Mouse (Mus musculus) midbrain, embryonic 11.5 days (tissue): ENCODE results near the gene Rack1. TPM values are rescaled to one million over a fixed set of nuclear protein-coding genes. Genes with fewer than 3 reads are reported as not detected.

Experiments
- ATAC-seq: fragments of 200-750 bp; cut with Nextera tagmentation; 2 replicates; pipeline ENCODE4 v1.8.0; 2017; ENCODE audit warnings: moderate TSS enrichment, moderate library complexity; ENCODE audit not compliant: low FRiP score
- DNase-seq: peaks from one replicate; pipeline ENCODE4 v3.0.0; 2015; ENCODE audit warnings: low spot score; ENCODE audit errors: missing footprints
- H3K27ac ChIP-seq: fragments of 300-500 bp; sonication (generic); 2 replicates; pipeline ENCODE4 v1.5.1; 2014; ENCODE audit warnings: low read depth, low read length
- H3K27me3 ChIP-seq: fragments of 300-500 bp; sonication (generic); 2 replicates; pipeline ENCODE4 v1.6.1; 2014; ENCODE audit warnings: mild to moderate bottlenecking, low read length, moderate library complexity, mixed read lengths; ENCODE audit not compliant: control insufficient read depth, insufficient read depth
- H3K36me3 ChIP-seq: fragments of 300-500 bp; sonication (generic); 2 replicates; pipeline ENCODE4 v1.6.1; 2014; ENCODE audit warnings: mild to moderate bottlenecking, low read length, moderate library complexity, mixed read lengths; ENCODE audit not compliant: control insufficient read depth, insufficient read depth
- H3K4me1 ChIP-seq: fragments of 300-500 bp; sonication (generic); 2 replicates; pipeline ENCODE4 v1.6.1; 2014; ENCODE audit warnings: low read length; ENCODE audit not compliant: control insufficient read depth, insufficient read depth
- H3K4me2 ChIP-seq: fragments of 300-500 bp; sonication (generic); 2 replicates; pipeline ENCODE4 v1.6.1; 2014; ENCODE audit warnings: mild to moderate bottlenecking, moderate library complexity
- H3K4me3 ChIP-seq: fragments of 300-500 bp; sonication (generic); 2 replicates; pipeline ENCODE4 v1.5.1; 2014; ENCODE audit warnings: low read depth, low read length
- H3K9ac ChIP-seq: fragments of 300-500 bp; sonication (generic); 2 replicates; pipeline ENCODE4 v1.6.1; 2014; ENCODE audit warnings: low read length
- H3K9me3 ChIP-seq: fragments of 300-500 bp; sonication (generic); 2 replicates; pipeline ENCODE4 v1.6.1; 2016; ENCODE audit warnings: low read length; ENCODE audit not compliant: control insufficient read depth
- WGBS: fragments of 180-500 bp; shearing (Covaris S2); extraction: QIAGEN DNeasy Blood & Tissue Kit; methylation state at CpG from one replicate; pipeline ENCODE4 v1.1.7; 2014; 5-methylcytosine and 5-hydroxymethylcytosine counted together
- polyA plus RNA-seq: library from polyadenylated mRNA; unstranded; fragments of >200 nt; fragmentation: Nextera tagmentation; extraction: Ambion mirVana; gene quantifications from 2 replicates; pipeline ENCODE4 v1.2.1, GENCODE M21; 2014

Rack1 gene
- polyA plus RNA-seq, 1 experiment from 2014 or later, result 633 TPM

- Histone ChIP-seq H3K27me3 (no peaks in the 10 kb centered on the region), H3K4me3 (no peak overlapping the region), H3K4me2 (no peak overlapping the region), H3K27ac (no peak overlapping the region), H3K9me3 (no peaks in the 10 kb centered on the region), H3K4me1 (peaks cover 3% of the 10 kb centered on the region; the same call in 1 of the 2 replicates), H3K36me3 (no peaks in the 10 kb centered on the region), H3K9ac (no peak overlapping the region)
- no peak for ATAC-seq
- WGBS, result 87% methylated on average over 4 of the region's 4 CpGs
- DNase-seq, result peak; percentile 62
Measured at GRCm38 (mm10) chr11:48851270-48851995, 51.3 kb downstream of the Rack1 start.

GRCm38 (mm10) chr11:48852190-48852589 lies 52.1 kb downstream of the Rack1 start:
- 75% methylated on average over 4 of the region's 4 CpGs for WGBS
- DNase-seq (no peak), ATAC-seq (no peak)
- no peaks in the 10 kb centered on the region for H3K36me3 ChIP-seq
- no peak overlapping the region for H3K4me3 ChIP-seq
- peaks cover 3% of the 10 kb centered on the region; the same call in 1 of the 2 replicates for H3K4me1 ChIP-seq
- H3K4me2 ChIP-seq, result no peak overlapping the region
- no peak overlapping the region for H3K27ac ChIP-seq
- H3K9ac ChIP-seq, result no peak overlapping the region
- no peaks in the 10 kb centered on the region for H3K9me3 ChIP-seq
- H3K27me3 ChIP-seq, result no peaks in the 10 kb centered on the region

GRCm38 (mm10) chr11:48852624-48853473 lies 52.7 kb downstream of the Rack1 start:
- WGBS, result 8% methylated on average over 23 of the region's 23 CpGs
- H3K27ac ChIP-seq, result no peak overlapping the region
- H3K27me3 ChIP-seq, result no peaks in the 10 kb centered on the region
- peak overlapping the region; percentile 51 for H3K4me3 ChIP-seq
- H3K9me3 ChIP-seq, result no peaks in the 10 kb centered on the region
- H3K36me3 ChIP-seq, result no peaks in the 10 kb centered on the region
- peak overlapping the region; percentile 52 for H3K9ac ChIP-seq
- DNase-seq (no peak), ATAC-seq (peak; percentile 47)
- peaks cover 3% of the 10 kb centered on the region; the same call in 1 of the 2 replicates for H3K4me1 ChIP-seq
- peak overlapping the region; percentile 87 for H3K4me2 ChIP-seq

DNA sequence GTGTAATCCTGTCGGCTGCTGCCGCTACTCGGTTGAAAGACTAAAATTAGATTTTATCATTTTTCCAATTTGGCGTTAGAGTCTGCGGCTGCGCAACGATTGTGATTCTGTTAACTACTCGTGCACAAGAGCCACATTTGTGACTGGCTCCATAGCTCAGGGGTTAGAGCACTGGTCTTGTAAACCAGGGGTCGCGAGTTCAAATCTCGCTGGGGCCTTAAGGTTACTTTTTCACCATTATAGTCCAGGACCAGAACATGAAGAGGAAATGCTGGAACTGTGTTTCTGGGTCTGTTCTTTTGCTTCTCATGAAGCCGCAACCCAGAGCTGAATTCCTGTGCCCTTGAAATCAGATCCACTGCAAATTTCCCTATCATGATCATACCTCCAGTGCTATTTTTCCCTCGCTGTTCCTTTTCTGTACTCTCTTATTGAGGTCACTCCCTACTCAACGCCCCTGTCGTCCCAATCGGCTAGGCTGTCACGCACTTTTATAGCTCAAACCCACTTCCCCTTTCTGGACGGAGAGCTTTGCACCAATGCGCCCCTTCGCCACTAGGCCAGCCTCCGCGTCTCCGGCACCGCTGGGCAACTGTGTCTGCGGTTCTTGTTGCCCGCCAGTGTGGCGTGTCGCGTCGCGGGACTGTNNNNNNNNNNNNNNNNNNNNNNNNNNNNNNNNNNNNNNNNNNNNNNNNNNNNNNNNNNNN lies 53.5 kb downstream of the Rack1 start:
- H3K27me3 ChIP-seq, result no peaks in the 10 kb centered on the region; the same call in 1 of the 2 replicates
- DNase-seq, result peak; percentile 99
- peaks cover 4% of the 10 kb centered on the region for H3K4me1 ChIP-seq
- no peaks in the 10 kb centered on the region for H3K36me3 ChIP-seq
- H3K9me3 ChIP-seq, result no peaks in the 10 kb centered on the region
- H3K9ac ChIP-seq, result peak overlapping the region; percentile 52
- H3K4me3 ChIP-seq, result peak overlapping the region; percentile 51
- peak overlapping the region; percentile 87 for H3K4me2 ChIP-seq
- ATAC-seq, result peak; percentile 79
- H3K27ac ChIP-seq, result no peak overlapping the region
- under 1% methylated on average over 31 of the region's 31 CpGs for WGBS

Other genes with a start within 250 kb of the Rack1 start
- gene Trim41, start 17.0 kb downstream of the Rack1 start, polyA plus RNA-seq, result 3.6 and 3.9 TPM in 2 replicates
- 0.40 and 0.73 TPM in 2 replicates for gene Trim7, start 25.8 kb downstream of the Rack1 start, polyA plus RNA-seq
- gene Gm12184, start 26.3 kb downstream of the Rack1 start, polyA plus RNA-seq, result 7.4 and 11.5 TPM in 2 replicates
- gene Irgm1, start 71.4 kb downstream of the Rack1 start, polyA plus RNA-seq, result 2.2 and 2.3 TPM in 2 replicates
- 0.10 and 0.21 TPM in 2 replicates for gene Gm5431, start 101.9 kb downstream of the Rack1 start, polyA plus RNA-seq
- gene Psme2b, start 145.9 kb downstream of the Rack1 start, polyA plus RNA-seq, result 1.3 and 1.8 TPM in 2 replicates
- not detected in 2 replicates for gene Olfr56, start 178.6 kb downstream of the Rack1 start, polyA plus RNA-seq
- 0.20 and 0.29 TPM in 2 replicates for gene 9930111J21Rik1, start 179.1 kb downstream of the Rack1 start, polyA plus RNA-seq
- not detected in 2 replicates for gene Gm12185, start 191.9 kb downstream of the Rack1 start, polyA plus RNA-seq
- gene Tgtp1, start 193.8 kb downstream of the Rack1 start, polyA plus RNA-seq, result 0.05 TPM in 1 of 2 replicates, not detected in the other